Mouse (Mus musculus) testis, adult 2 months (tissue): ENCODE measurements around the gene Nras. TPM values are rescaled to one million over a fixed set of nuclear protein-coding genes. Genes with fewer than 3 reads are reported as not detected.

ENCODE experiments used
- H3K27ac ChIP-seq: fragments of 200-500 bp; 2 replicates; pipeline ENCODE4 v1.5.1; 2012; ENCODE audit warnings: low read depth, low read length; ENCODE audit not compliant: control insufficient read depth, insufficient read depth
- H3K27me3 ChIP-seq: fragments of 200-500 bp; 2 replicates; pipeline ENCODE4 v1.6.1; 2012; ENCODE audit warnings: mild to moderate bottlenecking, low read length, moderate library complexity; ENCODE audit not compliant: control insufficient read depth, insufficient read depth
- H3K36me3 ChIP-seq: fragments of 200-500 bp; 2 replicates; pipeline ENCODE4 v1.6.1; 2012; ENCODE audit warnings: mild to moderate bottlenecking, low read length; ENCODE audit not compliant: control insufficient read depth, insufficient read depth
- H3K4me1 ChIP-seq: fragments of 200-500 bp; 2 replicates; pipeline ENCODE4 v1.6.1; 2012; ENCODE audit warnings: low read length; ENCODE audit not compliant: control insufficient read depth, insufficient read depth
- H3K4me3 ChIP-seq: fragments of 200-500 bp; 2 replicates; pipeline ENCODE4 v1.5.1; 2012; ENCODE audit warnings: low read depth, mild to moderate bottlenecking, low read length, moderate library complexity, mixed read lengths; ENCODE audit not compliant: control insufficient read depth
- CTCF ChIP-seq: fragments of 200-500 bp; IDR thresholded peaks from 2 replicates; pipeline ENCODE4 v1.5.1; 2012; ENCODE audit warnings: low read depth, mild to moderate bottlenecking, inconsistent platforms, low read length, moderate library complexity; ENCODE audit not compliant: control insufficient read depth, insufficient read depth, insufficient replicate concordance
- POLR2A ChIP-seq: fragments of 200-500 bp; IDR thresholded peaks from 2 replicates; pipeline ENCODE4 v1.6.1; 2012; ENCODE audit warnings: low read depth, mild to moderate bottlenecking, inconsistent platforms, low read length, moderate library complexity; ENCODE audit not compliant: control insufficient read depth
- polyA plus RNA-seq: library from polyadenylated mRNA; depleted of rRNA; stranded (reverse); fragments of >200 nt; gene quantifications from 2 replicates; pipeline ENCODE4 v1.2.3, GENCODE M21; 2012

Gene Nras
- polyA plus RNA-seq, 1 experiment: 72.3 TPM

GRCm38 (mm10) chr3:103040285-103040684 is 17.8 kb upstream of the Nras start:
- Histone ChIP-seq H3K36me3 (peaks cover 1% of the 10 kb centered on the region; the same call in 1 of the 2 replicates), H3K4me3 (no peak overlapping the region), H3K27ac (no peak overlapping the region), H3K27me3 (no peaks in the 10 kb centered on the region), H3K4me1 (no peaks in the 10 kb centered on the region)
- TF ChIP-seq POLR2A (no peak), CTCF (no peak)

GRCm38 (mm10) chr3:103040861-103041379 is 17.2 kb upstream of the Nras start:
- TF ChIP-seq POLR2A (no peak), CTCF (no peak)
- Histone ChIP-seq H3K4me1 (no peaks in the 10 kb centered on the region), H3K27ac (no peak overlapping the region), H3K27me3 (no peaks in the 10 kb centered on the region), H3K36me3 (peaks cover 1% of the 10 kb centered on the region; the same call in 1 of the 2 replicates), H3K4me3 (no peak overlapping the region)

- peaks cover 4% of the 10 kb centered on the region for H3K4me1 ChIP-seq
- TF ChIP-seq POLR2A: no peak
- TF ChIP-seq CTCF: no peak
- no peak overlapping the region for H3K27ac ChIP-seq
- H3K4me3 ChIP-seq: no peak overlapping the region
- peaks cover 2% of the 10 kb centered on the region; the same call in 1 of the 2 replicates for H3K36me3 ChIP-seq
- no peaks in the 10 kb centered on the region for H3K27me3 ChIP-seq
These were observed 2.0 kb upstream of the Nras start for GRCm38 (mm10) chr3:103056016-103056595.

- H3K4me3 ChIP-seq: peak overlapping the region; percentile 98
- peak overlapping the region; percentile 58 for H3K27ac ChIP-seq
These were observed 333 bp upstream of the Nras start for GRCm38 (mm10) chr3:103057752-103058151.

GRCm38 (mm10) chr3:103066927-103067326 is 8.8 kb downstream of the Nras start:
- H3K36me3 ChIP-seq: no peaks in the 10 kb centered on the region; the same call in 1 of the 2 replicates
- H3K4me1 ChIP-seq: no peaks in the 10 kb centered on the region
- TF ChIP-seq POLR2A: no peak
- TF ChIP-seq CTCF: no peak
- no peak overlapping the region for H3K27ac ChIP-seq
- no peaks in the 10 kb centered on the region for H3K27me3 ChIP-seq
- no peak overlapping the region for H3K4me3 ChIP-seq

More at GRCm38 (mm10) chr3:103057752-103058151, 333 bp upstream of the Nras start:
- TF ChIP-seq CTCF: no peak
- no peak for TF ChIP-seq POLR2A
- H3K27me3 ChIP-seq: no peaks in the 10 kb centered on the region
- peaks cover 4% of the 10 kb centered on the region for H3K4me1 ChIP-seq
- peaks cover 2% of the 10 kb centered on the region; the same call in 1 of the 2 replicates for H3K36me3 ChIP-seq

GRCm38 (mm10) chr3:103068971-103069370 is 10.9 kb downstream of the Nras start:
- no peaks in the 10 kb centered on the region; the same call in 1 of the 2 replicates for H3K36me3 ChIP-seq
- H3K4me3 ChIP-seq: no peak overlapping the region
- H3K27me3 ChIP-seq: no peaks in the 10 kb centered on the region
- TF ChIP-seq POLR2A: no peak
- no peak for TF ChIP-seq CTCF
- H3K27ac ChIP-seq: no peak overlapping the region
- H3K4me1 ChIP-seq: no peaks in the 10 kb centered on the region

- H3K27me3 ChIP-seq: no peaks in the 10 kb centered on the region
- no peak within 1 kb of the TSS for H3K27ac ChIP-seq
- no peak within 1 kb of the TSS; the same call in 1 of the 2 replicates for H3K4me3 ChIP-seq
- no peaks in the 10 kb centered on the region for H3K36me3 ChIP-seq
- no peaks in the 10 kb centered on the region for H3K4me1 ChIP-seq
- TF ChIP-seq POLR2A (no peak), CTCF (no peak)
These were observed 15.7 kb downstream of the Nras start, which contains the start of gene Ampd1 for GRCm38 (mm10) chr3:103073771-103074170. TSS of gene Ampd1 (plus strand) at chr3:103074014.
